Mouse (Mus musculus): ENCODE data around the gene Ncoa3. TPM values are rescaled to one million over a fixed set of nuclear protein-coding genes. Genes with fewer than 3 reads are reported as not detected.

The Ncoa3 gene
- polyA plus RNA-seq, 1 experiment from 2014 or later = 18.5 TPM

DNA sequence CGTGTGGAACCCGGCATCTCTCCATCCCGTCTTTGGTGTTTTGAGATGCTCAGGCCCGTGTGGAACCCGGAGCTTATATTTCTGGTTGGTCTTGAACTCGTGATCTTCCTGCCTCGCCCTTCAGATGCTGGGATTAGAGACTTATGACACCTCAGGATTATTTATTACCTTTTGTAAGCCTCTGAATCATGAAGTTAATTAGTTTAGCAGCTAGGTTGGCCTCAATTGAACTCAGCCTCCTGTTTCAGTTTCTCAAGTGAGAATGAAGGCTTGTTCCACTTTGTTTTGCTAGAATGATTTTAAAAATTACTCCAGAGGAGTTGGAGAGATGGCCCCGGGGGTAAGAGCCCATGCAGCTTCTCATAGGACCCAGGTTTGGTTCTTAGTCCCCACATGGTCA lies 3.3 kb downstream of the Ncoa3 start:
- peaks cover 20% of the 10 kb centered on the region for H3K4me1 ChIP-seq (ENCODE audit: control insufficient read depth, insufficient read depth, low read length)
- no peaks in the 10 kb centered on the region for H3K27me3 ChIP-seq (ENCODE audit: control insufficient read depth, insufficient read depth, low read length)
- ATAC-seq (ENCODE audit: low read depth) = no peak
- no peak overlapping the region for H3K4me2 ChIP-seq (ENCODE audit: low read depth, low read length)
- no peak overlapping the region for H3K4me3 ChIP-seq (ENCODE audit: low read depth, low read length)
- no peak overlapping the region for H3K9ac ChIP-seq (replicated peaks; ENCODE audit: low read depth, low read length)
- 89% methylated on average over 8 of the region's 8 CpGs for WGBS
- H3K36me3 ChIP-seq (ENCODE audit: control insufficient read depth, insufficient read depth, low read length) = no peaks in the 10 kb centered on the region
- no peak overlapping the region for H3K27ac ChIP-seq (ENCODE audit: low read depth, low read length)
- no peaks in the 10 kb centered on the region for H3K9me3 ChIP-seq (ENCODE audit: control insufficient read depth, low read length)

DNA sequence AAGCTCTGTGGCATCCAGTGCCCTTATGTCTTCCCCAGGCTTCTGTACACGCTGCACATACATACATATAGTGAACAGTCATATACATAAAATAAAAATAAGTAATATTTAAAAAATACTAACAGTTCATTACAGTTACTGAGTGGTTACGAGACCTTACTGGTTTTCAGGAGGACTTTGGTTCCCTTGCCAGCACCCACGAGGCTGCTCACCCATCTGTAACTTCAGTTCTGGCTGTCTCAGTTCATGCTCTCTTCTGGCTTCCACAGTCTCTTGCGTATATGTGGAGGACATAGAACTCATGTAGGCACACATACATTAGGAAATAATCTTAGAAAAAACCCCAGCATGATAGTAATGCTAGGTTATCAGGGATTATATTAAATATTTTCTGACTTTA lies 3.7 kb downstream of the Ncoa3 start:
- H3K4me1 ChIP-seq (ENCODE audit: control insufficient read depth, insufficient read depth, low read length) = peaks cover 24% of the 10 kb centered on the region
- H3K4me3 ChIP-seq (ENCODE audit: low read depth, low read length) = no peak overlapping the region
- no peaks in the 10 kb centered on the region for H3K27me3 ChIP-seq (ENCODE audit: control insufficient read depth, insufficient read depth, low read length)
- H3K36me3 ChIP-seq (ENCODE audit: control insufficient read depth, insufficient read depth, low read length) = no peaks in the 10 kb centered on the region
- no peaks in the 10 kb centered on the region for H3K9me3 ChIP-seq (ENCODE audit: control insufficient read depth, low read length)
- no peak overlapping the region for H3K4me2 ChIP-seq (ENCODE audit: low read depth, low read length)
- ATAC-seq (ENCODE audit: low read depth) = no peak
- no peak overlapping the region for H3K27ac ChIP-seq (ENCODE audit: low read depth, low read length)
- H3K9ac ChIP-seq (replicated peaks; ENCODE audit: low read depth, low read length) = no peak overlapping the region
- WGBS = 78% methylated on average over 4 of the region's 4 CpGs

DNA sequence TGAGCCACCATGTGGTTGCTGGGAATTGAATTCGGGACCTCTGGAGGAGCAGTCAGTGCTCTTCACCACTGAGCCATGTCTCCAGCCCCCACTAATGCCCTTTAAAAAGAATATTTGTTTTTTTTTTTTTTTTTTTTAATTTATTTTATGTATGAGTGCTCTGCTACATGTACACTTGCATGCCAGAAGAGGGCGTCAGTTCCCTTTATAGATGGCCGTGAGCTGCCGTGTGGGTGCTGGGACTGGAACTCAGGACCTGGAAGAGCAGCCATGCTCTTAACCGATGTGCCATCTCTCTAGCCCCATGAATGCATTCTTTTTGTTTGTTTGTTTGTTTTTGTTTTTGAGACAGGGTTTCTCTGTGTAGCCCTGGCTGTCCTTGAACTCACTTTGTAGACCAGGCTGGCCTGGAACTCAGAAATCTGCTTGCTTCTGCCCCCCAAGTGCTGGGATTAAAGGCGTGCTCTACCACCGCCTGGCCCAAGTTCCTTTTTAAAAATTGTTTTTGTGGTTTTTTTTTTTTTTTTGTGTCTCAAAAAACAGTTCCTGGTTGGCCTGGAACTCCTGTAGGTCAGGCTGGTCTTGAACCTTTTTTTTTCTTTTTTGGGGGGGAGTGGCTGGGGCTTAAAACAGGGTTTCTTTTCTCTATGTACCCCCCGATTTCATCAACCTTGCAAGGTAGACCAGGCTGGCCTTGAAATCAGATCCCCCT lies 5.0 kb downstream of the Ncoa3 start:
- peaks cover 25% of the 10 kb centered on the region for H3K4me1 ChIP-seq (ENCODE audit: control insufficient read depth, insufficient read depth, low read length)
- 92% methylated on average over 8 of the region's 8 CpGs for WGBS
- no peak overlapping the region for H3K9ac ChIP-seq (replicated peaks; ENCODE audit: low read depth, low read length)
- H3K9me3 ChIP-seq (ENCODE audit: control insufficient read depth, low read length) = no peaks in the 10 kb centered on the region
- H3K27me3 ChIP-seq (ENCODE audit: control insufficient read depth, insufficient read depth, low read length) = no peaks in the 10 kb centered on the region
- no peak overlapping the region for H3K4me3 ChIP-seq (ENCODE audit: low read depth, low read length)
- H3K4me2 ChIP-seq (ENCODE audit: low read depth, low read length) = no peak overlapping the region
- H3K36me3 ChIP-seq (ENCODE audit: control insufficient read depth, insufficient read depth, low read length) = no peaks in the 10 kb centered on the region
- ATAC-seq (ENCODE audit: low read depth) = no peak
- H3K27ac ChIP-seq (ENCODE audit: low read depth, low read length) = no peak overlapping the region

DNA sequence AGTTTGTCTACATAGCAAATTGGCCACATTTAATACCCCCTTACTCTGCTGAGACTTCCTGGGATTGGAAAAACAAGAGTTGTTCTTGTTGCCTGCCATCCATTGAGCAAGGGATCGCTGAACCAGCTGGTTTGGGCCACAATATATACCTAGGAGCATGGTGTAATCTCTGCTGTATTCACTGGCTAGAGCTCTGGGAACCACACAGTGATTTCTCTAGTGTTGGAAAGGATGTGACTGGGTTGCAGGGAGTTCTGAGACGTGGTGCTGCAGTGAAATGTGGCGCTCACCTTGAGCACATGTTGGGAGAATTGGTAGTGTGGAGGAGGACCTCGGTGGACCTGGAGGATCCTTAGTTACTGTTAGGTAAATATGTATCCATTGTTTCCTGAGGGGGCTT lies 6.5 kb downstream of the Ncoa3 start:
- Histone ChIP-seq H3K9ac (replicated peaks; ENCODE audit: low read depth, low read length) (no peak overlapping the region), H3K4me3 (ENCODE audit: low read depth, low read length) (no peak overlapping the region), H3K27me3 (ENCODE audit: control insufficient read depth, insufficient read depth, low read length) (no peaks in the 10 kb centered on the region), H3K4me1 (ENCODE audit: control insufficient read depth, insufficient read depth, low read length) (peaks cover 18% of the 10 kb centered on the region; the same call in 1 of the 2 replicates), H3K36me3 (ENCODE audit: control insufficient read depth, insufficient read depth, low read length) (no peaks in the 10 kb centered on the region), H3K4me2 (ENCODE audit: low read depth, low read length) (no peak overlapping the region), H3K9me3 (ENCODE audit: control insufficient read depth, low read length) (no peaks in the 10 kb centered on the region), H3K27ac (ENCODE audit: low read depth, low read length) (no peak overlapping the region)
- ATAC-seq (ENCODE audit: low read depth) = no peak
- 28% methylated on average over 4 of the region's 4 CpGs for WGBS

- WGBS = 3% methylated on average over 5 of the region's 5 CpGs
- no peak overlapping the region for H3K27ac ChIP-seq (ENCODE audit: low read depth, low read length)
- H3K9me3 ChIP-seq (ENCODE audit: control insufficient read depth, low read length) = no peaks in the 10 kb centered on the region
- 0 out of 2 replicates have a peak, but pooled peaks cover 17% of the 10 kb centered on the region for H3K4me1 ChIP-seq (ENCODE audit: control insufficient read depth, insufficient read depth, low read length)
- H3K4me3 ChIP-seq (ENCODE audit: low read depth, low read length) = no peak overlapping the region
- H3K36me3 ChIP-seq (ENCODE audit: control insufficient read depth, insufficient read depth, low read length) = no peaks in the 10 kb centered on the region
- no peak overlapping the region for H3K4me2 ChIP-seq (ENCODE audit: low read depth, low read length)
- no peaks in the 10 kb centered on the region for H3K27me3 ChIP-seq (ENCODE audit: control insufficient read depth, insufficient read depth, low read length)
- no peak for ATAC-seq (ENCODE audit: low read depth)
- H3K9ac ChIP-seq (replicated peaks; ENCODE audit: low read depth, low read length) = no peak overlapping the region
These were observed 7.4 kb downstream of the Ncoa3 start for GRCm38 (mm10) chr2:165999790-166000189.

GRCm38 (mm10) chr2:166000242-166000641 lies 7.8 kb downstream of the Ncoa3 start:
- H3K9me3 ChIP-seq (ENCODE audit: control insufficient read depth, low read length) = no peaks in the 10 kb centered on the region
- H3K27ac ChIP-seq (ENCODE audit: low read depth, low read length) = no peak overlapping the region
- 0 out of 2 replicates have a peak, but pooled peaks cover 17% of the 10 kb centered on the region for H3K4me1 ChIP-seq (ENCODE audit: control insufficient read depth, insufficient read depth, low read length)
- ATAC-seq (ENCODE audit: low read depth) = no peak
- no peak overlapping the region for H3K9ac ChIP-seq (replicated peaks; ENCODE audit: low read depth, low read length)
- WGBS = 6% methylated on average over 5 of the region's 5 CpGs
- no peak overlapping the region for H3K4me2 ChIP-seq (ENCODE audit: low read depth, low read length)
- H3K36me3 ChIP-seq (ENCODE audit: control insufficient read depth, insufficient read depth, low read length) = no peaks in the 10 kb centered on the region
- no peak overlapping the region for H3K4me3 ChIP-seq (ENCODE audit: low read depth, low read length)
- no peaks in the 10 kb centered on the region for H3K27me3 ChIP-seq (ENCODE audit: control insufficient read depth, insufficient read depth, low read length)

DNA sequence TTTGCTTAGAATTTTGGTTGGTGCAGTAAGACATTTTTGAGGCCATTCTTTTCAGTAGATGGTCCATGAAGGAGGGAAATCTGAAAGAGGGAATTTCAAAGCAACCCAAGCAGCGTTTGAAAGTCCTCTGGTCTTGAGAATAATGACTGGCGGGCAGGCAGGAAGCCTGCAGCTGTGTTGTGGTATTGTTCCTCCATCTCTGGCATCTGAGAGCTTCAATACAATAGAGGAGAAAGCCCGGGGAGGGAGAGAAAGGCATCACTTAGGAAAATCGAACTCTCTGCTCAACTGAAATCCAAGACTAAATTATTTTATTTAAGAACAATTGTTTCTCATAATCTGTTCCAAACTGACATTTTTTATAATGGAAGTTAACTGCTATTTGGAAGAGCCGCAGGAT lies 8.3 kb downstream of the Ncoa3 start:
- Histone ChIP-seq H3K9ac (replicated peaks; ENCODE audit: low read depth, low read length) (0 out of 2 replicates have a peak overlapping the region, but pooled peaks have one; percentile 11), H3K36me3 (ENCODE audit: control insufficient read depth, insufficient read depth, low read length) (no peaks in the 10 kb centered on the region), H3K27ac (ENCODE audit: low read depth, low read length) (no peak overlapping the region), H3K4me2 (ENCODE audit: low read depth, low read length) (peak overlapping the region; percentile 6; the same call in 1 of the 2 replicates), H3K9me3 (ENCODE audit: control insufficient read depth, low read length) (no peaks in the 10 kb centered on the region), H3K4me1 (ENCODE audit: control insufficient read depth, insufficient read depth, low read length) (0 out of 2 replicates have a peak, but pooled peaks cover 17% of the 10 kb centered on the region), H3K4me3 (ENCODE audit: low read depth, low read length) (no peak overlapping the region), H3K27me3 (ENCODE audit: control insufficient read depth, insufficient read depth, low read length) (no peaks in the 10 kb centered on the region)
- 5% methylated on average over 5 of the region's 5 CpGs for WGBS
- no peak for ATAC-seq (ENCODE audit: low read depth)

DNA sequence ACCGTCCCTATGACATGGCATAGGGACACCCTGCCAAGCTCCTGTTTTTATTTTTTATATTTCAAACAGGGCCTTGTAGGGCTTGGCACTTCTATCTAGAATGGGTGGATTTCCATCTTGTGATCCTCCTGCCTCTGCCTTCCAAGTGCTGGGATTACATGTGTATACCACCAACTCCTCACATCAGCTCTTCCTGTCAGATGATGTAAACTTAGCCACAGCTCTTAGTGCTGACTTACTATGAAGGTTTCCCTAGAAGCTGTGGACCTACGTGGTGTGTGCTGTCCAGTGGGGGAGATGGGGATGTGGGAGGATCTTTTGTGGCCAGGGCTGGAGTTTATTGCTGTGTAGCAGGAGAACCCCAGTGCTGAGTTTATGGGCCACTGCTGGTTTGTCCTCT lies 8.9 kb downstream of the Ncoa3 start:
- Histone ChIP-seq H3K27me3 (ENCODE audit: control insufficient read depth, insufficient read depth, low read length) (no peaks in the 10 kb centered on the region), H3K36me3 (ENCODE audit: control insufficient read depth, insufficient read depth, low read length) (no peaks in the 10 kb centered on the region), H3K4me2 (ENCODE audit: low read depth, low read length) (no peak overlapping the region), H3K9me3 (ENCODE audit: control insufficient read depth, low read length) (no peaks in the 10 kb centered on the region), H3K9ac (replicated peaks; ENCODE audit: low read depth, low read length) (no peak overlapping the region), H3K27ac (ENCODE audit: low read depth, low read length) (no peak overlapping the region), H3K4me1 (ENCODE audit: control insufficient read depth, insufficient read depth, low read length) (0 out of 2 replicates have a peak, but pooled peaks cover 17% of the 10 kb centered on the region), H3K4me3 (ENCODE audit: low read depth, low read length) (no peak overlapping the region)
- WGBS = 19% methylated on average over 2 of the region's 2 CpGs
- no peak for ATAC-seq (ENCODE audit: low read depth)

DNA sequence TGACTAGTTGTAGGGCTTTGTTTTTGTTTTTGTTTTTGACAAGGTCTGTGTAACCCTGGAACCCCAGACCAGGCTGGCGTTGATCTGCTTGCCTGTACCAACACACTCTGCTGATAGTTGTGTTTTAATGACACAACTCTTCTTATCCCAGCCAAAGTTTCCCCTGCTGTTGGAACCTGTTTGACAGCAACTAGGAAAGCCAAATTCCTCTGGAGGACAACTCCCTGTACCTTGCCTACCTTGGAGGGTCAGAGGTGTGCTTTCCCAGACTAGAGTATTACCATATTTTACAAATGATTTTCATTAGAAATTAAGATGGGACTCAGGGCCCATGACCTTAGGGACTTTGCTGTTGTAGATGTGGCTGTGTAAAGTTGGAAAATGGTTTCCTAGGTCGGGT lies 9.3 kb downstream of the Ncoa3 start:
- Histone ChIP-seq H3K27me3 (ENCODE audit: control insufficient read depth, insufficient read depth, low read length) (no peaks in the 10 kb centered on the region), H3K9ac (replicated peaks; ENCODE audit: low read depth, low read length) (no peak overlapping the region), H3K4me2 (ENCODE audit: low read depth, low read length) (no peak overlapping the region), H3K4me1 (ENCODE audit: control insufficient read depth, insufficient read depth, low read length) (0 out of 2 replicates have a peak, but pooled peaks cover 17% of the 10 kb centered on the region), H3K27ac (ENCODE audit: low read depth, low read length) (no peak overlapping the region), H3K9me3 (ENCODE audit: control insufficient read depth, low read length) (no peaks in the 10 kb centered on the region), H3K4me3 (ENCODE audit: low read depth, low read length) (no peak overlapping the region), H3K36me3 (ENCODE audit: control insufficient read depth, insufficient read depth, low read length) (no peaks in the 10 kb centered on the region)
- WGBS = 54% methylated on average over 2 of the region's 2 CpGs
- no peak for ATAC-seq (ENCODE audit: low read depth)
